11 mouse cellular contexts compared by ENCODE assay signal in the genomic region with DNA sequence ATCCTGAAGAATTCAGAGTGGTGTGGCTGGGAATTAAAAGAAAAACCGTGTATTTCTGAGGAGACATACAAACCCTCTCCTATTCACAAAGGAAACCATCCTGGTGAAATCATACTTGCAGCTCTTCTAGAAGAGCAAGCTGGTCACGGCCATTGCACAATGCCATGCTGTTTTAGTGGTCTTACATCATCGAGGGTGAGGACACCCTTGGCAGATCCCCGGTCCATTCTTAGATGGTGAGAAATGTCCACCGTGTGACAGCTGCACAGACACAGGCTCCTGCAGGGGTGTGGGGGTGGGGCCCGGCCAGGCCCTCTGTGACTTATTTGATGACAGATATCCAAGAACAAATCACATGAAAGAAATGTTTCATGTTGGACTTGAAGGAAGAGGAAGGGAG. TPM values are rescaled to one million over a fixed set of nuclear protein-coding genes. Genes with fewer than 3 reads are reported as not detected.
DNase-seq lines count a peak whose midpoint lies in the region; ATAC-seq lines count a peak whose summit lies in the region.
"Had no signal": no experiment of that assay in that cellular context is flagged by ENCODE, and none has a peak within 500 bp of the region (broad histone marks: within the 10 kb centered on the region; RNA-seq: fewer than 3 reads in every experiment).

No protein-coding gene starts in this region.

- H3K27me3 ChIP-seq in hindbrain, embryonic 11.5 days (ENCODE audit: control insufficient read depth, insufficient read depth, low read length) = no peaks in the 10 kb centered on the region
- no peaks in the 10 kb centered on the region for H3K27me3 ChIP-seq in hindbrain, embryonic 10.5 days (ENCODE audit: insufficient read depth, poor library complexity, severe bottlenecking)
- H3K27me3 ChIP-seq in lung, embryonic 16.5 days (ENCODE audit: control insufficient read depth, insufficient read depth, low read depth, low read length) = no peaks in the 10 kb centered on the region
- H3K27me3 ChIP-seq in forebrain, embryonic 12.5 days = no peaks in the 10 kb centered on the region
- H3K27me3 ChIP-seq: limb, embryonic 15.5 days had no signal

- no peaks in the 10 kb centered on the region for H3K36me3 ChIP-seq in hindbrain, embryonic 11.5 days (ENCODE audit: control insufficient read depth, insufficient read depth, low read length)
- no peaks in the 10 kb centered on the region for H3K36me3 ChIP-seq in hindbrain, embryonic 10.5 days
- H3K36me3 ChIP-seq in lung, embryonic 16.5 days (ENCODE audit: control insufficient read depth, insufficient read depth, low read length) = no peaks in the 10 kb centered on the region
- H3K36me3 ChIP-seq in forebrain, embryonic 12.5 days (replicated peaks) = no peaks in the 10 kb centered on the region
- H3K36me3 ChIP-seq: limb, embryonic 15.5 days had no signal

- no peak overlapping the region for H3K27ac ChIP-seq in hindbrain, embryonic 11.5 days (ENCODE audit: low read depth, low read length)
- H3K27ac ChIP-seq in hindbrain, embryonic 10.5 days = no peak overlapping the region
- peak overlapping the region; percentile 34 for H3K27ac ChIP-seq in lung, embryonic 16.5 days (ENCODE audit: low read length)
- H3K27ac ChIP-seq in forebrain, embryonic 12.5 days = no peak overlapping the region
- H3K27ac ChIP-seq: hindbrain, embryonic 14.5 days; limb, embryonic 15.5 days had no signal

- H3K4me2 ChIP-seq in hindbrain, embryonic 11.5 days (replicated peaks; ENCODE audit: low read depth, low read length) = no peak overlapping the region
- no peak overlapping the region for H3K4me2 ChIP-seq in lung, embryonic 16.5 days (ENCODE audit: low read depth, low read length)
- H3K4me2 ChIP-seq in forebrain, embryonic 12.5 days = no peak overlapping the region
- H3K4me2 ChIP-seq: hindbrain, embryonic 14.5 days; limb, embryonic 15.5 days had no signal

- no peaks in the 10 kb centered on the region for H3K9me3 ChIP-seq in hindbrain, embryonic 11.5 days (ENCODE audit: control insufficient read depth, low read length)
- 0 out of 2 replicates have a peak, but pooled peaks cover 5% of the 10 kb centered on the region for H3K9me3 ChIP-seq in hindbrain, embryonic 10.5 days
- no peaks in the 10 kb centered on the region for H3K9me3 ChIP-seq in lung, embryonic 16.5 days (ENCODE audit: control insufficient read depth, low read length)
- peaks cover 5% of the 10 kb centered on the region; the same call in 1 of the 2 replicates for H3K9me3 ChIP-seq in forebrain, embryonic 12.5 days
- H3K9me3 ChIP-seq: limb, embryonic 15.5 days had no signal

- peak; percentile 19 for DNase-seq in hindbrain, embryonic 11.5 days (ENCODE audit: low spot score)
- no peak for DNase-seq in hindbrain, embryonic 10.5 days (ENCODE audit: low spot score)
- peak; percentile 65 for DNase-seq in Muller cell, postnatal 12 days (ENCODE audit: inconsistent ontology term)
- DNase-seq in heart, adult 18-20 months = peak; percentile 77 to 86
- no peak for DNase-seq in spleen, postnatal 4 days (ENCODE audit: low spot score in 2 of 2)
- no peak for DNase-seq in ovary, adult 18-20 months (ENCODE audit: low spot score)
- DNase-seq: cerebellum, adult 2 months had no signal

- ATAC-seq in hindbrain, embryonic 11.5 days (ENCODE audit: low FRiP score) = no peak
- ATAC-seq in lung, embryonic 16.5 days (ENCODE audit: low read depth) = peak; percentile 93
- no peak for ATAC-seq in forebrain, embryonic 12.5 days (ENCODE audit: low FRiP score)

- H3K9ac ChIP-seq in hindbrain, embryonic 11.5 days (ENCODE audit: low read depth, low read length) = no peak overlapping the region
- no peak overlapping the region for H3K9ac ChIP-seq in lung, embryonic 16.5 days (ENCODE audit: low read length)
- H3K9ac ChIP-seq in forebrain, embryonic 12.5 days = no peak overlapping the region
- H3K9ac ChIP-seq: hindbrain, embryonic 14.5 days; limb, embryonic 15.5 days had no signal

- no peaks in the 10 kb centered on the region for H3K4me1 ChIP-seq in hindbrain, embryonic 11.5 days (replicated peaks; ENCODE audit: control insufficient read depth, insufficient read depth, low read length)
- H3K4me1 ChIP-seq in hindbrain, embryonic 10.5 days (replicated peaks) = no peaks in the 10 kb centered on the region
- no peaks in the 10 kb centered on the region; the same call in 1 of the 2 replicates for H3K4me1 ChIP-seq in lung, embryonic 16.5 days (replicated peaks; ENCODE audit: control insufficient read depth, insufficient read depth, low read length)
- 0 out of 2 replicates have a peak, but pooled peaks cover 3% of the 10 kb centered on the region for H3K4me1 ChIP-seq in forebrain, embryonic 12.5 days
- H3K4me1 ChIP-seq: limb, embryonic 15.5 days had no signal

- 52% methylated on average over 6 of the region's 6 CpGs for WGBS in hindbrain, embryonic 11.5 days
- WGBS in hindbrain, embryonic 10.5 days = 76% methylated on average over 6 of the region's 6 CpGs
- WGBS in lung, embryonic 16.5 days = 38% methylated on average over 6 of the region's 6 CpGs
- WGBS in forebrain, embryonic 12.5 days = 75% methylated on average over 6 of the region's 6 CpGs

- no peak overlapping the region for H3K4me3 ChIP-seq in hindbrain, embryonic 11.5 days (ENCODE audit: low read depth, low read length)
- H3K4me3 ChIP-seq in hindbrain, embryonic 10.5 days = no peak overlapping the region
- H3K4me3 ChIP-seq in lung, embryonic 16.5 days (ENCODE audit: low read length) = no peak overlapping the region
- no peak overlapping the region for H3K4me3 ChIP-seq in forebrain, embryonic 12.5 days (replicated peaks)
- H3K4me3 ChIP-seq: limb, embryonic 15.5 days had no signal

RNA-seq across cellular contexts. Expression of gene Gm42372, which starts 8.9 kb away (rescaled TPM):
- 1.5 and 1.7 TPM in 2 replicates for polyA plus RNA-seq in hindbrain, embryonic 11.5 days (2014; fragmentation: Nextera tagmentation; extraction: Ambion mirVana)
- 0.91 and 0.93 TPM in 2 replicates for polyA plus RNA-seq in hindbrain, embryonic 10.5 days (2016; fragmentation: Nextera tagmentation; extraction: Ambion mirVana)
- under 1 TPM in 1 of 2 experiments, not detected in 1; 0.08 TPM for total RNA-seq in heart, adult 18-20 months (2021)
- polyA plus RNA-seq in lung, embryonic 16.5 days (2015; fragmentation: Nextera tagmentation; extraction: Ambion mirVana) = 0.15 and 0.29 TPM in 2 replicates
- polyA plus RNA-seq in forebrain, embryonic 12.5 days (2016; fragmentation: Nextera tagmentation; extraction: Ambion mirVana) = 1.6 and 1.7 TPM in 2 replicates

RNA-seq across cellular contexts. Expression of gene Pnmal1, which starts 14.5 kb away (rescaled TPM):
- polyA plus RNA-seq in hindbrain, embryonic 11.5 days (2014; fragmentation: Nextera tagmentation; extraction: Ambion mirVana) = 17.6 and 19.5 TPM in 2 replicates
- 5.8 and 12.7 TPM in 2 replicates for polyA plus RNA-seq in hindbrain, embryonic 10.5 days (2016; fragmentation: Nextera tagmentation; extraction: Ambion mirVana)
- not detected for total RNA-seq in heart, adult 18-20 months (2021)
- 0.20 and 0.49 TPM in 2 replicates for polyA plus RNA-seq in lung, embryonic 16.5 days (2015; fragmentation: Nextera tagmentation; extraction: Ambion mirVana)
- 32.3 and 37.0 TPM in 2 replicates for polyA plus RNA-seq in forebrain, embryonic 12.5 days (2016; fragmentation: Nextera tagmentation; extraction: Ambion mirVana)

RNA-seq across cellular contexts. Expression of gene Ccdc8, which starts 18.5 kb away (rescaled TPM):
- 6.2 and 11.0 TPM in 2 replicates for polyA plus RNA-seq in hindbrain, embryonic 11.5 days (2014; fragmentation: Nextera tagmentation; extraction: Ambion mirVana)
- 7.3 and 13.5 TPM in 2 replicates for polyA plus RNA-seq in hindbrain, embryonic 10.5 days (2016; fragmentation: Nextera tagmentation; extraction: Ambion mirVana)
- 1 to 10 TPM; 3.8 to 4.5 TPM for total RNA-seq in heart, adult 18-20 months (2021)
- polyA plus RNA-seq in lung, embryonic 16.5 days (2015; fragmentation: Nextera tagmentation; extraction: Ambion mirVana) = 41.7 and 43.8 TPM in 2 replicates
- polyA plus RNA-seq in forebrain, embryonic 12.5 days (2016; fragmentation: Nextera tagmentation; extraction: Ambion mirVana) = 9.1 and 11.5 TPM in 2 replicates

RNA-seq across cellular contexts. Expression of gene Pnmal2, which starts 29.5 kb away (rescaled TPM):
- 7.8 and 11.0 TPM in 2 replicates for polyA plus RNA-seq in hindbrain, embryonic 11.5 days (2014; fragmentation: Nextera tagmentation; extraction: Ambion mirVana)
- 4.0 and 12.2 TPM in 2 replicates for polyA plus RNA-seq in hindbrain, embryonic 10.5 days (2016; fragmentation: Nextera tagmentation; extraction: Ambion mirVana)
- total RNA-seq in heart, adult 18-20 months (2021) = 1 to 10 TPM; 3.7 to 4.0 TPM
- polyA plus RNA-seq in lung, embryonic 16.5 days (2015; fragmentation: Nextera tagmentation; extraction: Ambion mirVana) = 5.1 and 5.5 TPM in 2 replicates
- polyA plus RNA-seq in forebrain, embryonic 12.5 days (2016; fragmentation: Nextera tagmentation; extraction: Ambion mirVana) = 52.6 and 53.3 TPM in 2 replicates

RNA-seq across cellular contexts. Expression of gene Calm3, which starts 50.1 kb away (rescaled TPM):
- 322 and 337 TPM in 2 replicates for polyA plus RNA-seq in hindbrain, embryonic 11.5 days (2014; fragmentation: Nextera tagmentation; extraction: Ambion mirVana)
- polyA plus RNA-seq in hindbrain, embryonic 10.5 days (2016; fragmentation: Nextera tagmentation; extraction: Ambion mirVana) = 170 and 245 TPM in 2 replicates
- total RNA-seq in heart, adult 18-20 months (2021) = 100 to 1,000 TPM; 166 to 200 TPM
- 116 and 118 TPM in 2 replicates for polyA plus RNA-seq in lung, embryonic 16.5 days (2015; fragmentation: Nextera tagmentation; extraction: Ambion mirVana)
- polyA plus RNA-seq in forebrain, embryonic 12.5 days (2016; fragmentation: Nextera tagmentation; extraction: Ambion mirVana) = 227 and 234 TPM in 2 replicates

Comparison
In these comparisons a context has a peak if more than half of its experiments do, and no peak if none do; other contexts are left out.
1. DNase-seq: peak in hindbrain, embryonic 11.5 days (single experiment), Muller cell, postnatal 12 days (single experiment) and heart, adult 18-20 months (2 of 2); none in hindbrain, embryonic 10.5 days (single experiment), spleen, postnatal 4 days (0 of 2) and ovary, adult 18-20 months (single experiment).